Comparison of ENCODE assay signal across 8 mouse cellular contexts in genomic region chr8:64618618-64619017, GRCm38 (mm10).
A peak's percentile ranks its signal among the peaks of the same experiment; 100 is the strongest.
DNase-seq lines count a peak whose midpoint lies in the region; ATAC-seq and TF ChIP-seq lines count a peak whose summit lies in the region.

No protein-coding gene starts in this region.

- peaks cover 3% of the 10 kb centered on the region; the same call in 1 of the 2 replicates for H3K4me1 ChIP-seq in heart, embryonic 11.5 days (ENCODE audit: control insufficient read depth, insufficient read depth, low read length)
- H3K4me1 ChIP-seq in ES-Bruce4 (ENCODE audit: control insufficient read depth, insufficient read depth, low read length) = no peaks in the 10 kb centered on the region
- peaks cover 20% of the 10 kb centered on the region for H3K4me1 ChIP-seq in forebrain, embryonic 13.5 days

- H3K9me3 ChIP-seq in heart, embryonic 11.5 days (replicated peaks; ENCODE audit: control insufficient read depth, low read length) = no peaks in the 10 kb centered on the region
- no peaks in the 10 kb centered on the region for H3K9me3 ChIP-seq in ES-Bruce4 (replicated peaks; ENCODE audit: control insufficient read depth, insufficient read depth, low read length, poor library complexity, severe bottlenecking)
- H3K9me3 ChIP-seq in forebrain, embryonic 13.5 days (replicated peaks) = no peaks in the 10 kb centered on the region

- TF ChIP-seq POLR2A in ES-Bruce4 (IDR thresholded peaks at IDR 0.05; ENCODE audit: insufficient read depth, low read length) = no peak

- ATAC-seq in heart, embryonic 11.5 days (replicated peaks; ENCODE audit: insufficient number of reproducible peaks, low FRiP score, low TSS enrichment) = no peak
- peak; percentile 88 for ATAC-seq in forebrain, embryonic 13.5 days

- peak; percentile 85 for TF ChIP-seq CTCF in ES-Bruce4 (IDR thresholded peaks at IDR 0.05; ENCODE audit: low read depth, low read length)

- no peaks in the 10 kb centered on the region for H3K36me3 ChIP-seq in heart, embryonic 11.5 days (ENCODE audit: control insufficient read depth, insufficient read depth, low read length)
- no peaks in the 10 kb centered on the region for H3K36me3 ChIP-seq in ES-Bruce4 (ENCODE audit: control insufficient read depth, insufficient read depth, low read length, poor library complexity, severe bottlenecking)
- peaks cover 32% of the 10 kb centered on the region for H3K36me3 ChIP-seq in forebrain, embryonic 13.5 days (ENCODE audit: poor library complexity, severe bottlenecking)

- no peak overlapping the region for H3K9ac ChIP-seq in heart, embryonic 11.5 days (ENCODE audit: low read depth, low read length)
- no peak overlapping the region for H3K9ac ChIP-seq in ES-Bruce4 (ENCODE audit: low read depth, poor library complexity, severe bottlenecking)
- H3K9ac ChIP-seq in forebrain, embryonic 13.5 days = no peak overlapping the region

- no peak overlapping the region for H3K4me2 ChIP-seq in heart, embryonic 11.5 days
- H3K4me2 ChIP-seq in forebrain, embryonic 13.5 days = no peak overlapping the region

- H3K4me3 ChIP-seq in heart, embryonic 11.5 days (ENCODE audit: low read depth, low read length) = no peak overlapping the region
- H3K4me3 ChIP-seq in ES-Bruce4 (ENCODE audit: low read depth, low read length) = no peak overlapping the region
- no peak overlapping the region for H3K4me3 ChIP-seq in forebrain, embryonic 13.5 days

- TF ChIP-seq EP300 in ES-Bruce4 (IDR thresholded peaks at IDR 0.05; ENCODE audit: insufficient read depth, low read depth, low read length) = no peak

- peak; percentile 88 for DNase-seq in heart, adult 11 months
- peak; percentile 38 for DNase-seq in c-Kit-positive CD71-positive TER-119-positive erythroid progenitor cells, embryonic 14.5 days (ENCODE audit: low spot score)
- DNase-seq in kidney, adult 8-10 months = peak; percentile 20 to 53
- peak; percentile 49 for DNase-seq in lung, postnatal 10 days
- peak; percentile 58 for DNase-seq in retina, adult 2 months (ENCODE audit: low read depth, low spot score)

- no peaks in the 10 kb centered on the region for H3K27me3 ChIP-seq in heart, embryonic 11.5 days (ENCODE audit: control insufficient read depth, insufficient read depth, low read length)
- no peaks in the 10 kb centered on the region for H3K27me3 ChIP-seq in ES-Bruce4 (ENCODE audit: control insufficient read depth, insufficient read depth, low read length, poor library complexity, severe bottlenecking)
- no peaks in the 10 kb centered on the region for H3K27me3 ChIP-seq in forebrain, embryonic 13.5 days

- no peak overlapping the region for H3K27ac ChIP-seq in heart, embryonic 11.5 days (ENCODE audit: low read depth, low read length)
- no peak overlapping the region for H3K27ac ChIP-seq in ES-Bruce4 (ENCODE audit: insufficient read depth, low read length)
- H3K27ac ChIP-seq in forebrain, embryonic 13.5 days = no peak overlapping the region

- 56% methylated on average over 11 of the region's 11 CpGs for WGBS in heart, embryonic 11.5 days (ENCODE audit: insufficient replicate concordance)
- 44% methylated on average over 11 of the region's 11 CpGs for WGBS in forebrain, embryonic 13.5 days

Comparison
In these comparisons a context has a peak if more than half of its experiments do, and no peak if none do; other contexts are left out.
1. DNase-seq: peak in every context shown above with its lines; median percentile 88 in heart, adult 11 months; 58 in retina, adult 2 months; 49 in lung, postnatal 10 days; 38 in c-Kit-positive CD71-positive TER-119-positive erythroid progenitor cells, embryonic 14.5 days; 36 in kidney, adult 8-10 months.